Mouse (Mus musculus): Measurements from ENCODE around the gene Rcc2. TPM values are rescaled to one million over a fixed set of nuclear protein-coding genes. Genes with fewer than 3 reads are reported as not detected.

Rcc2 gene
- polyA plus RNA-seq, 1 experiment from 2014 or later, result 13.8 TPM

DNA sequence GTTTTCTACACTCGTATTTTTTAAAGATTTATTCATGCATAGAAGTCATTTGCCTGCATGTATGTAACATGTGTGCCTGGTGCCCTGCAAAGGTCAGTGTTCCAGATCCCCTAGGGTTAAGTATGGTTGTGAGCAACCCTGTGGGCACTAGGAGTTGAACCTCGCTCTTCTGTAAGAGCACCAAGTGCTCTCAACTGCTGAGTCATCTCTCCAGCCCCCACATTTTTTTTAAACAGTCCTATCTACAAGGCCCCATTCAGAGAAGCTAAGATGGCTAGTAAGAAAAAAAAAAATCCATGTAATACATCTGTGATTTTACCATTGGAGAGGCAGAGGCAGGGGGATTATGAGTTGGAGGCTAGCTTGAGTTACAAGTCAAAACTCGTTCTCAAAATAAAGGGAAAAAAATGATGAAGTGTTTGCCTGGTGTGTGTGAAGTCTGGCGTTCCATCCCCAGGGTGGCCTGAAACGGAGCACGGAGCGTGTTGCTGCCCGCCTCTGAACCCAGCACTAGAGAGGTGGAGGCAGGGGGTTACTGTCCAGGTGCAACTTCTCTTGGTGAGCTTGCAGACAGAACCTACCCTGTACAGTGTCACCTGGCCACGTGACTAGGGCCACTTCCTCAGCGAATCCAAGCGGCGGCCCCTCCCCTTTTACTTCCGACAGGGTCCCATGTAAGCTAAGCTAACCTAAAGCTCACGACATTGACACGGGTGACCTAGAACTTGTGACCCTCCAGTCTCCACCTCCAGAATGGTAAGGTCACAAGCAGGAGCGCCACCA lies 10.3 kb upstream of the Rcc2 start:
- H3K4me2 ChIP-seq, result no peak overlapping the region
- H3K36me3 ChIP-seq, result no peaks in the 10 kb centered on the region
- no peak overlapping the region for H3K9ac ChIP-seq
- no peak for ATAC-seq (ENCODE audit: low FRiP score)
- no peak overlapping the region for H3K4me3 ChIP-seq
- no peaks in the 10 kb centered on the region for H3K4me1 ChIP-seq (replicated peaks)
- WGBS, result 80% methylated on average over 16 of the region's 16 CpGs
- H3K9me3 ChIP-seq, result no peaks in the 10 kb centered on the region
- no peak overlapping the region for H3K27ac ChIP-seq
- no peaks in the 10 kb centered on the region for H3K27me3 ChIP-seq

DNA sequence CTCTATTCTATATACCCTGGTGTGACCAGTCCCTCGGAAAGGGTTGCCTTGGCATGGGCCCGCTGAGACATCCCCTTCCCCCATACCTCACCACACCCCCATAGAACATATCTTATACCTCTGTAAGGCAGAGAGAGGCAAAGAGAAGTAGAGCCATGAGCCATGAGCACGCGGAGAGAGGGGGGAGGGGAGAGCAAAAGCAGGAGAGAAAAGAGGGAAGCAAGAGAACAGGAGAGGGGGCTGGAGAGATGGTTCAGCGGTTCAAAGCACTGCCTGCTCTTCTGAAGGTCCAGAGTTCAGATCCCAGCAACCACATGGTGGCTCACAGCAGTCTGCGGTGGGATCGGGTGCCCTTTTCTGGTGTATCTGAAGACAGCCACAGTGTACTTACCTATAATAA lies 8.9 kb upstream of the Rcc2 start:
- no peaks in the 10 kb centered on the region for H3K4me1 ChIP-seq (replicated peaks)
- H3K4me3 ChIP-seq, result no peak overlapping the region
- H3K9me3 ChIP-seq, result no peaks in the 10 kb centered on the region
- H3K9ac ChIP-seq, result no peak overlapping the region
- no peak overlapping the region for H3K27ac ChIP-seq
- H3K4me2 ChIP-seq, result no peak overlapping the region
- H3K27me3 ChIP-seq, result no peaks in the 10 kb centered on the region; the same call in 1 of the 2 replicates
- WGBS, result 75% methylated on average over 7 of the region's 7 CpGs
- no peaks in the 10 kb centered on the region for H3K36me3 ChIP-seq
- no peak for ATAC-seq (ENCODE audit: low FRiP score)

DNA sequence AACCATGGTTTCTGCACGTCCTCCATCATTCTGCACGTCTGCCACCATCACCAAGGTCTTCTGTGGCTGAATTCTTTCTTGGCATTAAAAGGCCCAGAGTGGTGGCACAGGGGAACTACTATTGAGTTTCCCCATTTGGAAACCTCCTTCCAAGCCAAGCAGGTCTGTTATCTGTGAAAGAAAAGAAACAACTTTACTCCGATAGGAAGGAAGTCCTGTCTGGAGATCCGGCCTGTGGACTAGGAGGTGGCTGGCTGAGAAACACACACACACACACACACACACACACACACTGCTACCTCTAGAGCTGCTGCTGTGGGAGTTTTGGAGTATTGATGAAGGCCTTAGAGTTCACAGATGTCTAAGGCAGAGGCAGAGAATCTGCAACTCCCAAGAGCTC lies 6.8 kb upstream of the Rcc2 start:
- H3K4me1 ChIP-seq (replicated peaks), result no peaks in the 10 kb centered on the region
- no peak for ATAC-seq (ENCODE audit: low FRiP score)
- H3K27ac ChIP-seq, result no peak overlapping the region
- H3K9ac ChIP-seq, result no peak overlapping the region
- 76% methylated on average over 4 of the region's 4 CpGs for WGBS
- no peak overlapping the region for H3K4me3 ChIP-seq
- no peaks in the 10 kb centered on the region for H3K9me3 ChIP-seq
- no peak overlapping the region for H3K4me2 ChIP-seq
- H3K36me3 ChIP-seq, result no peaks in the 10 kb centered on the region
- peaks cover 10% of the 10 kb centered on the region for H3K27me3 ChIP-seq

DNA sequence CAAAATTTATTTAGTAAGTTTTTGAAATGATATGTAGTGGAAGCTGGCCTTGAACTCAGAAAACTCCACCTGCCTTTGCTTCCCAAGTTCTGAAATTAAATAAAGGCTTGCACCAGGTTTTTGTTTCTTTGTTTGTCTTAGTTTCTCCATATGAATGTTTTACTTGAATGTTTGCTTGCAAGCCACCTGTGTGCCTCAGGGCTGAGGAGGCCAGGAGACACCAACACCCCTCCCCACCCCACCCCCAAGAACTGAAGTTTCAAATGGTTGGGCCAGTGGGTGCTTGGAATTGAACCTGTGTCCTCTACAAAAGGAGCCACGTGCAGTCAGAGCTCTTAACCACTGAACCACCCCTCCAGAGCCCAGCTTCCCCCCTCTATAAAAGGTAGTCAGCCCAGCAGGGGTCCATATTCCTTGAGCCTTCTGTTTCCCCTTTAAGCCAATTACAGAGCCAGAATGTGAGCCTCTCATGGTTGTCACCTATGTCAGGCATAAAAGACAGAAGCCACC lies 5.7 kb upstream of the Rcc2 start:
- H3K9me3 ChIP-seq, result no peaks in the 10 kb centered on the region

DNA sequence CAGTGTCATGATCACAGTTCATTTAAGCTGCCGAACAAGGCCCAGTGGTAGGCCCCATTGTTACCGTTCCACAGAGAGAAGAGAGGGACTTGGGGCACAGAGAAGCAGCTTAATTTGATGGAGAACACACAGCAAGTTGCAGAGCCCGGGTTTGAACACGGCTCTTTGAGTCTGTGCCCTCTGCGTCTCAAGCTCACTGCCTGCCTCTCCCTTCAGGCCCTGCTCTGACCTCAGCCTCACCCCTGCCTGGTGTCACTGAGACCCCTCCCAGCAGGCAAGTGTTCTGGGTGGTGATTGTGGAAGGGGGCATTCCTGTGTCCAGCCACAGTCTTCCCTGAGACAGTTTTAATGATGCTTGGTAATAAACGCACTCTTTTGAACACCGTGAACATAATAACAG lies 5.2 kb upstream of the Rcc2 start:
- H3K4me2 ChIP-seq, result no peak overlapping the region
- 77% methylated on average over 7 of the region's 7 CpGs for WGBS
- no peak overlapping the region for H3K4me3 ChIP-seq
- no peak overlapping the region for H3K27ac ChIP-seq
- H3K27me3 ChIP-seq, result peaks cover 26% of the 10 kb centered on the region
- no peak overlapping the region for H3K9ac ChIP-seq
- H3K36me3 ChIP-seq, result no peaks in the 10 kb centered on the region
- no peaks in the 10 kb centered on the region for H3K9me3 ChIP-seq
- ATAC-seq (ENCODE audit: low FRiP score), result no peak
- H3K4me1 ChIP-seq (replicated peaks), result peaks cover 10% of the 10 kb centered on the region

More for the DNA sequence above, 5.7 kb upstream of the Rcc2 start:
- Histone ChIP-seq H3K36me3 (no peaks in the 10 kb centered on the region), H3K4me1 (replicated peaks) (peaks cover 4% of the 10 kb centered on the region), H3K27ac (no peak overlapping the region), H3K4me3 (no peak overlapping the region), H3K4me2 (no peak overlapping the region), H3K9ac (no peak overlapping the region), H3K27me3 (peaks cover 21% of the 10 kb centered on the region)
- no peak for ATAC-seq (ENCODE audit: low FRiP score)
- 27% methylated on average over 1 of the region's 1 CpGs for WGBS

DNA sequence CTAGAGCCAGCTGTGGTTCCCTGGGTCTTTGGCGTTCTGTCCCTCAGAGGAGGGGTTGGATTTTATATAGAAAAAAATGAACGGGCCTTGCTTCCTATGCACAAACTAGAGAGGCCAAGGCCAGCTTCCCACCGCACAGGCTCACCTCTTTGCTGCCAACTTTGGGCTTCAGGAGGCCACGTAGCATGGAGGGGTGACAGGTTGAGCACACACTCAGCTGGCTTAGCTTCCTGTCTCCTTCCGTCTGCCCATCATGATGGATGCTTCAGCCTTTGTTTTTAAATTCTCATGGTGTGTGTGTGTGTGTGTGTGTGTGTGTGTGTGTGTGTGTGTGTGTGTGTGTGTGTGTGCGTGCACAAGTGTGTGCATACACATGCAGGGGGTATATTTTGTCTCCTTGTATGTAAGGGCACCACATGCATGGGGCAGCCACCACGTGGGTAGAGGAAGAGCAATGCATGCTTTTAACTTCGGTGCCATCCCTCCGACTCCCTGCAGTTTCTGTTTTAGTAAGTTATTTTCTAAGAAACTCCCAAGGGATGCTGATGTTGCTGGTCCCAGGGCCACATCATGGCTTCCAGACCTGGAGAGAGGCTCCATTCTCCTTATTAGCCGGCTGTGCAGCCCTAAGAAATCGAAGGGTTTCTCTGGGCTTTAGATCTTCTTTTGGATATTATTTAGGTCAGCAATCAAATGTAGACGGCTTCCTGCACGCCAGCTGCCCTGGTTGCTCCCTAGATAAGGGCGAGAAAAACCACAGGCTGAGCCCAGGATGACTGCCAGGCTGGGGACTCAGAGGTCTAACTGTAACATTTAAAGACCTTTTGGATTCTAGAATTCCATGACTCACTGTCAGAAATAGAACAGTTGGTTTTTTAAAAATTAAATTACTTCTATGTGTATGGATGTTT lies 4.4 kb upstream of the Rcc2 start:
- Histone ChIP-seq H3K4me2 (no peak overlapping the region), H3K36me3 (no peaks in the 10 kb centered on the region), H3K27me3 (peaks cover 34% of the 10 kb centered on the region), H3K4me3 (no peak overlapping the region), H3K4me1 (replicated peaks) (peaks cover 18% of the 10 kb centered on the region), H3K27ac (no peak overlapping the region), H3K9ac (no peak overlapping the region), H3K9me3 (no peaks in the 10 kb centered on the region)
- no peak for ATAC-seq (ENCODE audit: low FRiP score)
- WGBS, result 83% methylated on average over 14 of the region's 14 CpGs

DNA sequence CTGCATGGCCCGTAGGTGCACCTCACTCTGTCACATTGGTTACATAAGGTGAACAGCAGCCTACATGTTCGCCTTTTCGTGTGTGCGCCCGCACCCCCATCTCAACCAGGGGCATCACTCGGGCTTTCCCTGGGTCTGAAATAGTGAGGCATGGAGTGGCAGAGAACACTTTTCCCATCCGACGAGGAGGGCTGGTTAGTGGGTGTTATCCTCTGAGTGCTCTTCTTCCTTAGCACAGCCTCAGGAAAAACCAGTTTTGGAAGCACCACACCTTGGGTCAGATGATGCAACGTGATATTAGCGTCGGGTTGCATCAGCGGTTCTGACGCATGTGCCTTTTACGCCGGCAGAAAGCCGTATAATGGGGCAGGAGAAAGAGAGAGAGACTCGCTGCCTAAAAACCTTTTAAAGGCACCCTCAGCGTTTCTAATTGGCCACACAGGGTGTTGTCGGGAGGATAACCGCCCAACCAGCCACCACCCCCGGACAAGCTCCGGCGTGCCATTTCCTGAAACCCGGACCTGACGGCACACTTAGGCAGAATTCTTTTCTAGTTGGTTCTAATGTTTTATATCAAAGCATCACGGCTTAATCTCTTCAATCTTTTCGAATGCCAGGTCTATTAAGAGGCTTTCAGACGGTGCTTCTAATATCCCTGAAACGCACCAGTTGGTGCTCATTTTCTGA lies 757 bp upstream of the Rcc2 start:
- peak overlapping the region; percentile 86 for H3K4me2 ChIP-seq
- H3K27ac ChIP-seq, result no peak overlapping the region; the same call in 1 of the 2 replicates
- H3K9me3 ChIP-seq, result no peaks in the 10 kb centered on the region
- no peaks in the 10 kb centered on the region for H3K36me3 ChIP-seq
- 7% methylated on average over 29 of the region's 29 CpGs for WGBS
- H3K4me1 ChIP-seq (replicated peaks), result peaks cover 37% of the 10 kb centered on the region
- H3K9ac ChIP-seq, result peak overlapping the region; percentile 30; the same call in 1 of the 2 replicates
- ATAC-seq (ENCODE audit: low FRiP score), result no peak
- peaks cover 34% of the 10 kb centered on the region for H3K27me3 ChIP-seq
- peak overlapping the region; percentile 92 for H3K4me3 ChIP-seq

DNA sequence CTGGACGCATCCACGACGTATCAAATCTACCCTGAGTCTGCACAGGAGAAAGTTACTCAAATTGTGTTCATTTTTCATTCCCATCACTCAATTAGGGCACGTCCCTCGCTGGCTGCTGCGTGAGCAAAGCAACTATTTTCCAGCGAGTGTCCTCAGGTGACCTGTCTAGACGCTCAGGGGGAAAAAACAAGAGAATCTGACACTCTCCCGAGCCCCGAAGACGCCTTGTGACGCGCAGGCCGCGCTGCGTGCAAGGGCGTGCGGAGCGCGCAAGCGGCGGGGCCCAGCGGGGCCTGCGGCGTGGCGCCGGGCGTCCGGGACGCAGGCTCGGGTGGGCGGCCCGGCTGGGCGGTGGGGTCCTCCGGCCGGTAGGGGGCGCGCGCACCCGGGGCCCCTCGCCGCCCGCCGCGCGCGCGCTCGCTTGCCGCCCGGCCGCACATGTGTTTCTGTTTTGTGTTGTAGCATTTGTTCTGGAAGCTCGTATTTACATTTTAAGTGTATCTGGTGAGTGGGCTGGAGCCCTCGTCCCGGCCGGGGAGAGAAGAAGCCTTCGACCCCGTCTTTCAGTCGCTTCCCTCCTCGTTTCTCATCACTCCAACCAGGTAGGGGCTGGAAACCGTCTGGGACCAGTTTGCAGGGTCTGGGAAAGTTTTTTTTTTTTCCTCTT lies 841 bp downstream of the Rcc2 start:
- Histone ChIP-seq H3K4me1 (replicated peaks) (peaks cover 53% of the 10 kb centered on the region), H3K36me3 (peaks cover 8% of the 10 kb centered on the region), H3K4me3 (peak overlapping the region; percentile 92), H3K9me3 (no peaks in the 10 kb centered on the region), H3K27ac (peak overlapping the region; percentile 97), H3K27me3 (peaks cover 34% of the 10 kb centered on the region), H3K9ac (peak overlapping the region; percentile 93), H3K4me2 (peak overlapping the region; percentile 86)
- under 1% methylated on average over 54 of the region's 61 CpGs for WGBS
- peak; percentile 53 for ATAC-seq (ENCODE audit: low FRiP score)

DNA sequence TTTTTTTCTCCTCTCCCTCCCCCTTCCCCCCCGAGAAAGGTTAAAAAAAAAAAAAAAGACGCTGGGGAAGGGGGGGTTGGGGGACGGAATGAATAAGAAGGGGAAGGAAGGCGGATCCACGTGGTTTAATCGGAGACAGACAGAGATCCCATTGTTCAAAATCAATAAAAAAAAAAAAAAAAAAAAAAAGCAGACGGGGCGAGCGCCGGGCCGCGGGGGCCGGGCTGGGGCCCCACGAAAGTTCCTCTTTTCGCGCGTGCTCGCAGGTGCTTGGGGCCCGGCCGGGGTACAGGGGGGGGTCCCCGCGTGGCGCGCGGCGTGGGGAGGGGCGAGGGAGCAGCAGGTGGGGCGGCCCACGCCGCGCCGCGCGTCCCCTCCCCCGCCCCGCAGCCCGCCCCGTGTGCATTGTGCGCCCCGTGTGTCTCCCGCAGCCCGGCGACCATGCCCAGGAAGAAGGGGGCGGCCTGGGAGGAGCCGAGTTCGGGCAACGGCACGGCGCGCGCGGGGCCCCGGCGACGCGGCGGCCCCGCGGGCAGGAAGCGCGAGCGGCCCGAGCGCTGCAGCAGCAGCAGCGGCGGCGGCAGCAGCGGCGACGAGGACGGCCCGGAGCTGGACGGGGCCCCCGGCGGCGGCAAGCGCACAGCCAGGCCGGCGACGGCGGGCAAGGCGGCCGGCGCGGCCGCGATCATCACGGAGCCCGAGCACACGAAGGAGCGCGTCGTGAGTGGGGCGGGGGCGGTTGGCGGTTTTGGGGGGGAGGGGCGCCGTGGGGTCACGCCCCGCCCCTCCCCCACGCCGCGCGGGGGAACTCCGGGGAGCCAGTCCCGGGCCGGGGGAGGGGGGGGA lies 1.6 kb downstream of the Rcc2 start:
- Histone ChIP-seq H3K4me1 (replicated peaks) (peaks cover 59% of the 10 kb centered on the region), H3K9ac (peak overlapping the region; percentile 93), H3K9me3 (no peaks in the 10 kb centered on the region), H3K4me3 (peak overlapping the region; percentile 92), H3K4me2 (peak overlapping the region; percentile 86), H3K36me3 (peaks cover 15% of the 10 kb centered on the region), H3K27me3 (peaks cover 34% of the 10 kb centered on the region), H3K27ac (peak overlapping the region; percentile 97)
- ATAC-seq (ENCODE audit: low FRiP score), result no peak; the same call in 1 of the 2 replicates
- under 1% methylated on average over 64 of the region's 107 CpGs for WGBS

DNA sequence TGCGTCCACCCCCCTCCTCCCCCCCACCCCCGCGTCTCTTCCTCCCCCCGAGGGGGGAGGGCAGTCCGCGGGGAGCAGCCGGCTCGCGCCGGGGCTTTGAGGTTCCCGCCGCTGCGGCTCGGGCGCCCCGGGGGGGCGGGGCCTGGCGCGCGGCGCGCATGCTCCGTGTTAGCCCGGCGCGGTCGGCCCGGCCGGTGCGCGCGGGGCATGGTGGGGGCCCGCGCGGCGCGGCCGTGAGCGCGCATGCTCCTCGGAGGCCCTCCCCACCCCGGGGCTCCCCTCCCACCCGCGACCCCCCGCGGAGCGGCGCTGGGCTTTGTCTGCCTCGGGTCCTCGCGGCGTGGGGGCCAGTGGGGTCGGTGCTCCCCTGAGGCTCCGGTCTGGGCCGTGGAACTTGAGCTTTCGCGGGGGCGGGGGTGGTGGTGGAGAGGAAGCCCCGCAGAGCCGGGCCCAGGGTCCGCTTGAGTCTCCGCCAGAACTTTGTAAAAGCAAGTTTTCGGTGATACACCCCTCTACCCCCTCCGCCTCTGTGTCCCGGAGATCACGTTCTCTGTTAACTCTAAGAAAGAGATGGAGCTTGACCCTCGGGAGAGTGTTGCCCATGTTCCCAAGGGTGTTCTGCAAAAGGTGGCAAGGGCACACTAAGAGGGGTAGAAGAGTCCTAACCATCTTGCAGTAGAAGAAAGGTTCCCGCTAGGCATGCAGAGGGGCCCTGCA lies 2.4 kb downstream of the Rcc2 start:
- WGBS, result under 1% methylated on average over 32 of the region's 68 CpGs
- H3K9me3 ChIP-seq, result no peaks in the 10 kb centered on the region
- H3K36me3 ChIP-seq, result peaks cover 19% of the 10 kb centered on the region
- peaks cover 31% of the 10 kb centered on the region for H3K27me3 ChIP-seq
- peak overlapping the region; percentile 92 for H3K4me3 ChIP-seq
- peak; percentile 80 for ATAC-seq (ENCODE audit: low FRiP score)
- peak overlapping the region; percentile 97 for H3K27ac ChIP-seq
- H3K4me1 ChIP-seq (replicated peaks), result peaks cover 67% of the 10 kb centered on the region
- H3K9ac ChIP-seq, result peak overlapping the region; percentile 93
- peak overlapping the region; percentile 86 for H3K4me2 ChIP-seq
